Mouse (Mus musculus) liver, embryonic 15.5 days (tissue): ENCODE measurements around the gene Sh3d19. TPM values are rescaled to one million over a fixed set of nuclear protein-coding genes. Genes with fewer than 3 reads are reported as not detected.
"Not testable (repeated sequence)": the region's sequence is repeated elsewhere in the genome, so short reads cannot be mapped to it uniquely, and the experiment has no call there.

Source experiments
- ATAC-seq: fragments of 200-750 bp; cut with Nextera tagmentation; 2 replicates; pipeline ENCODE4 v1.8.0; 2017; ENCODE audit warnings: moderate number of reproducible peaks, mild to moderate bottlenecking, moderate library complexity; ENCODE audit not compliant: insufficient read depth
- H3K27ac ChIP-seq: fragments of 300-500 bp; sonication (generic); replicated peaks from 2 replicates; pipeline ENCODE4 v1.5.1; 2015; ENCODE audit warnings: mild to moderate bottlenecking, inconsistent platforms
- H3K27me3 ChIP-seq: fragments of 300-500 bp; sonication (generic); 2 replicates; pipeline ENCODE4 v1.6.1; 2015; ENCODE audit warnings: mild to moderate bottlenecking, inconsistent platforms
- H3K36me3 ChIP-seq: fragments of 300-500 bp; sonication (generic); replicated peaks from 2 replicates; pipeline ENCODE4 v1.6.1; 2015; ENCODE audit warnings: moderate library complexity, mild to moderate bottlenecking, inconsistent platforms
- H3K4me1 ChIP-seq: fragments of 300-500 bp; sonication (generic); replicated peaks from 2 replicates; pipeline ENCODE4 v1.6.1; 2015; ENCODE audit warnings: inconsistent platforms
- H3K4me2 ChIP-seq: fragments of 300-500 bp; sonication (generic); 2 replicates; pipeline ENCODE4 v1.6.1; 2015; ENCODE audit warnings: moderate library complexity, mild to moderate bottlenecking, inconsistent platforms
- H3K4me3 ChIP-seq: fragments of 300-500 bp; sonication (generic); replicated peaks from 2 replicates; pipeline ENCODE4 v1.5.1; 2015; ENCODE audit warnings: mild to moderate bottlenecking, inconsistent platforms
- H3K9ac ChIP-seq: fragments of 300-500 bp; sonication (generic); 2 replicates; pipeline ENCODE4 v1.6.1; 2015; ENCODE audit warnings: moderate library complexity, mild to moderate bottlenecking, inconsistent platforms
- H3K9me3 ChIP-seq: fragments of 300-500 bp; sonication (generic); replicated peaks from 2 replicates; pipeline ENCODE4 v1.6.1; 2016; ENCODE audit warnings: inconsistent platforms
- WGBS: fragments of 180-500 bp; shearing (Covaris S2); methylation state at CpG from one replicate; pipeline ENCODE4 v1.1.7; 2015; ENCODE audit warnings: mixed read lengths; ENCODE audit not compliant: insufficient replicate concordance; 5-methylcytosine and 5-hydroxymethylcytosine counted together
- polyA plus RNA-seq: library from polyadenylated mRNA; unstranded; fragments of >200 nt; fragmentation: Nextera tagmentation; extraction: Ambion mirVana; gene quantifications from 2 replicates; pipeline ENCODE4 v1.2.1, GENCODE M21; 2015

Sh3d19 gene
- polyA plus RNA-seq, 1 experiment from 2014 or later: 7.0 TPM

DNA sequence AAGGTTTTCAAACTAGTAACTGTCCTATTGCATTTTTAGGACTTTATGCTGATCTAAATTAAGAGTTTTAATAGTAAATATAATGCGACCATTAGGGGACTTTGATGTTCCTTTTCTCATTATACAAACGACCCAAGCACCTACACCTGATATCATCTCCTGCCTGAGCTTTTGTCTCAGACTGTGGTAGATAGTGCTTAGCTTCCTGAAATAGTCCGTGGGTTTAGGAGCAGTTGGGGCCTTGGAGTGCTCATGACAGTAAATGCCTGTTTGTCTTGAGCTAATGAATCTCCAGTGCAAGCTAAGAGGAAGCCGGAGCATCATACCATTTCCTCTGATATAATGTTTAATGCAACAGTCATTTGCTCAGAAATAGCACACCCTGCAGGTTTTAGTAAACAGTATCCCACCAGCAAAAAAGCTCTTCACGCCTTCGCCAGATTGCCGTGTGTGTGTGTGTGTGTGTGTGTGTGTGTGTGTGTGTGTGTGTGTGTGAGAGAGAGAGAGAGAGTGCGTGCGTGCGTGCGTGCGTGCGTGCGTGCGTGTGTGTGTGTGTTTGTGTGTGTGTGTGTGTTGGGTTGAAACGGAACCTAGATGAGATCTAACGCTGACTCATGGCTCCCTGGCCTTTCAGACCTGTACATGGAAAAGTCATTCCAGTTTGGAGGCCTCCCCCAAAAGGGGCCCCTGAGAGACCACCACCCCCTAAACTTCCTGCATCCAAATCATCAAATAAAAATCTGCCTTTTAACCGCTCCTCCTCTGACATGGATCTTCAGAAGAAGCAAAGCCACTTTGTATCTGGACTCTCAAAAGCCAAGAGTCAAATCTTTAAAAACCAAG is 132.8 kb downstream of the Sh3d19 start:
- Histone ChIP-seq H3K4me2 (peak overlapping the region; percentile 40), H3K9me3 (no peaks in the 10 kb centered on the region), H3K4me3 (no peak overlapping the region), H3K27me3 (no peaks in the 10 kb centered on the region), H3K4me1 (peaks cover 38% of the 10 kb centered on the region), H3K9ac (no peak overlapping the region), H3K36me3 (0 out of 2 replicates have a peak, but pooled peaks cover 9% of the 10 kb centered on the region), H3K27ac (peak overlapping the region; percentile 41)
- 35% methylated on average over 18 of the region's 18 CpGs for WGBS
- ATAC-seq: no peak

DNA sequence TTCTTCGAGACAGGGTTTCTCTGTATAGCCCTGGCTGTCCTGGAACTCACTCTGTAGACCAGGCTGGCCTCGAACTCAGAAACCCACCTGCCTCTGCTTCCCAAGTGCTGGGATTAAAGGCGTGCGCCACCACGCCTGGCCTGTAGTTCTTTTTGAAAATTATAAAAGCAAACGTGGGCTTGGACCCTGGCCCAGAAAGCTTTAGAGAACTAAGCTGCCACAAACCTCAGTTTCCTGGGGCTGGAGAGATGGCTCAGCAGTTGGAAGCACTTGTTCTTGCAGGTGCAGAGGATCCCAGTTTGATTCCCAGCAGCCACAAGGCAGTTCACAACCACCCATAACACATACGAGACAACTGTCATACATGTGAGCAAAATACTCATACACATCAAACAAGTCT is 133.5 kb downstream of the Sh3d19 start:
- not testable (repeated sequence) for H3K27me3 ChIP-seq, ATAC-seq, H3K27ac ChIP-seq, H3K36me3 ChIP-seq, H3K9me3 ChIP-seq, H3K9ac ChIP-seq, H3K4me3 ChIP-seq, H3K4me2 ChIP-seq
- 67% methylated on average over 7 of the region's 7 CpGs for WGBS
- H3K4me1 ChIP-seq: peaks cover 45% of the 10 kb centered on the region

DNA sequence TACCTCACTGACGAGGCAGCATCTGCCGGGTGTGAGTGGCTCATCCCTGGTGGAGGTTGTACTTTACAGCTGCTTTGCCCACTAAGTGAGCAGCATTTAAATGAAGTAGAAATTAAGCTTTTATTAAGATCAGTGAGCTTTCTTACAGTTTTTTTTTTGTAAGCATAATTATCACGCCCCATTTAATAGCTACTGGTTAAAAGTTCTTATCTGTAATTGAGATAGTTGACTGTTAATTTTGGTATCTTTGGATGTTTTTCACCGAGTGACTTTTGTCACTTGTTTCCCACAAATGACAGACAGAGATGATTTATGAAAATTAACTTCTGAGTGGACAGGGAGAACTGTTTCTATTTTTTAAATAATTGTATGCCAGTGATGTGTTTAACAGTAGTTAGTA is 134.0 kb downstream of the Sh3d19 start:
- ATAC-seq: no peak
- no peaks in the 10 kb centered on the region for H3K27me3 ChIP-seq
- 0 out of 2 replicates have a peak, but pooled peaks cover 9% of the 10 kb centered on the region for H3K36me3 ChIP-seq
- H3K4me1 ChIP-seq: peaks cover 50% of the 10 kb centered on the region
- no peak overlapping the region for H3K9ac ChIP-seq
- H3K9me3 ChIP-seq: no peaks in the 10 kb centered on the region
- no peak overlapping the region for H3K4me3 ChIP-seq
- H3K4me2 ChIP-seq: no peak overlapping the region
- 46% methylated on average over 4 of the region's 4 CpGs for WGBS
- H3K27ac ChIP-seq: no peak overlapping the region

DNA sequence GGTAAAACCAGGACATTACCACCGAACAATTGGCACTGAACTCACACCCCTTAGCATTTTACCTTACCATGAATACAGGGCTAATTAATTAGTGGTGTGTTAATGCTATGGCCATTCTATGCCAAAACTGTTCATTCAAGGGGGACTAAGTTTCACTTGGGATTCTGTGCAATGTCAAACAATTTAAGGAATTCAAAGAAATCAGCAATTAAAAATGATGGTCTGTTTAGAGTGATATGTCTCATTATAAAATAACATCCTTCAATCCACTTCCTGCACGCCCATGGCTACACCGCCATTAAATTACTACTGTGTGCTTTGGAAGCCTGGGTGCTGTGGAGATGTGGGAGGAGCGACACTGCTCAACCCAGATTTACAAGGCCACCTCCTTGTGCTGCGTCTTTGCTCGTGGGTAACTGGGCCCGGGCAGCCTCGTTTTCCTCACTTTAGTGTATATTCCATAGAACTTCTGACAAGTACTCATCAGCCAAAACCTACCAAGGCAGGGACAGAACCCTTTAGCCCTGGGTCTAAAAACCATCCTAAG is 135.2 kb downstream of the Sh3d19 start:
- no peaks in the 10 kb centered on the region for H3K27me3 ChIP-seq
- no peak overlapping the region for H3K9ac ChIP-seq
- 89% methylated on average over 8 of the region's 8 CpGs for whole genome bisulfite sequencing
- no peak for ATAC-seq
- no peak overlapping the region for H3K4me2 ChIP-seq
- H3K9me3 ChIP-seq: no peaks in the 10 kb centered on the region
- H3K36me3 ChIP-seq: 0 out of 2 replicates have a peak, but pooled peaks cover 9% of the 10 kb centered on the region
- H3K4me3 ChIP-seq: no peak overlapping the region
- peaks cover 59% of the 10 kb centered on the region for H3K4me1 ChIP-seq
- H3K27ac ChIP-seq: 0 out of 2 replicates have a peak overlapping the region, but pooled peaks have one; percentile 11

DNA sequence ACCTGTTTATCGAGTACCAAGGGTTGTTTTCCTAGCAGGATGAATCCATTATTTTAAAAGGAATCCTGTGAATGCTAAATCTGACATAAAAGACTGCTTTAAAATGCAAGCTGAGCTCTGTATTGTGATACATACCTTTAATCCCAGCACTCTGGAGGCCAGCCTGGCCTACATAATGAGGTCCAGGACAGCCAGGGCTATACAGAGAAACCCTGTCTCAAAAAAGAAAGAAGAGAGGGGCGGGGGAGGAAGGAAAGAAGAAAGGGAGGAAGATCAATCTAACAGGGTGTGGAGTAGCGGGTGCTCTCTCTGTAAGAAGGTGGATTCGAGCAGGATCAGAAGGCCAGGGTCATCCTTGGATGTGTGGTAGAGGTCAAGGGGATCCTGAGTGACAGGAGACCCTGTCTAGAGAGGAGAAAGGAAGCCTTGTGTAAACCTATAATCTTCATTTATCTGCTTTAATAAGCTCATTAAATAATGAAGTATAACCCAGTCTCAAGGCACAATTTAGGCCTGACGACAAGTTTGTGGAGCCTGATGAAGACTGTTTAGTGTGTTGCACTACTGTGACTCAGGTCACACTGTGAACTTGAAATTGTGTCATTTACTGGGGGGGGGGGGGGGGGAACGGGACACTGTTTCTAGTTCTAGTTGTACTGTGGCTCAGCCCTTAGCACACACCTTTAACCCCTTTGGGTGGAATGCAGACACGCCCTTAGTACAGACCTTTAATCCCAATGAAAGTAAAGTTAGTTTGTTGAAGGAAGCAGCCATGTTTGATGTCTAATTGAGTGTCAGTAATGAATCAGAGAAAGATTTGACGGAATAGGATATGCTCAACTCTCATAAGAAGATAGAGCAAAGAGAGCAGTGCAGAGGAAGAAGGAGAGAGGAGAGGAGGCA is 137.0 kb downstream of the Sh3d19 start:
- H3K4me2 ChIP-seq: peak overlapping the region; percentile 57

DNA sequence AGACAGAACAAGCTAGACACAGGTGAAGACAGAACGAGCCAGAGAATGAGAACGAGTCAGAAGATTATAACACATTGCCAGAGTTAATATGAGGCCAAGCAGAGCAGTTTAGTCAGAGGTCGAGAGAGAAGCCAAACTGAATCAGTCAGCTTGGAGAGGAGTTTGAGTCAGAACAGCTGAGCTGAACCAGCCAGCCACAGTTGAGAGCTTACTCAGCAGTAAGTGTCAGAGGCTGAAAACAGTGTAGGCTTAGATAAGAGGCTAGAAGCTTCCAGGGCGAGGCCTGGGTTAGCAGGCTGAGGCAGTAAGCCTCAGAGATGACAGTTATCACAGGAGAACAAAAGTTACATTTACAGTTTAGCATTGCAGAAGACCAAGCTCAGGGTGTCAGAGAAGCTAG is 137.7 kb downstream of the Sh3d19 start:
- H3K9ac ChIP-seq: peak overlapping the region; percentile 37; the same call in 1 of the 2 replicates
- H3K9me3 ChIP-seq: no peaks in the 10 kb centered on the region
- peak overlapping the region; percentile 14 for H3K4me3 ChIP-seq
- H3K4me2 ChIP-seq: peak overlapping the region; percentile 57
- peaks cover 70% of the 10 kb centered on the region for H3K4me1 ChIP-seq
- ATAC-seq: peak; percentile 99
- H3K36me3 ChIP-seq: 0 out of 2 replicates have a peak, but pooled peaks cover 13% of the 10 kb centered on the region
- 52% methylated on average over 4 of the region's 4 CpGs for WGBS
- H3K27me3 ChIP-seq: no peaks in the 10 kb centered on the region
- H3K27ac ChIP-seq: peak overlapping the region; percentile 96

More for the DNA sequence above, 137.0 kb downstream of the Sh3d19 start:
- H3K4me3 ChIP-seq: no peak overlapping the region
- H3K9me3 ChIP-seq: no peaks in the 10 kb centered on the region
- H3K9ac ChIP-seq: peak overlapping the region; percentile 37; the same call in 1 of the 2 replicates
- WGBS: 84% methylated on average over 8 of the region's 8 CpGs
- peak; percentile 71 for ATAC-seq
- no peaks in the 10 kb centered on the region for H3K27me3 ChIP-seq
- 0 out of 2 replicates have a peak, but pooled peaks cover 10% of the 10 kb centered on the region for H3K36me3 ChIP-seq
- H3K27ac ChIP-seq: peak overlapping the region; percentile 96
- peaks cover 72% of the 10 kb centered on the region for H3K4me1 ChIP-seq

DNA sequence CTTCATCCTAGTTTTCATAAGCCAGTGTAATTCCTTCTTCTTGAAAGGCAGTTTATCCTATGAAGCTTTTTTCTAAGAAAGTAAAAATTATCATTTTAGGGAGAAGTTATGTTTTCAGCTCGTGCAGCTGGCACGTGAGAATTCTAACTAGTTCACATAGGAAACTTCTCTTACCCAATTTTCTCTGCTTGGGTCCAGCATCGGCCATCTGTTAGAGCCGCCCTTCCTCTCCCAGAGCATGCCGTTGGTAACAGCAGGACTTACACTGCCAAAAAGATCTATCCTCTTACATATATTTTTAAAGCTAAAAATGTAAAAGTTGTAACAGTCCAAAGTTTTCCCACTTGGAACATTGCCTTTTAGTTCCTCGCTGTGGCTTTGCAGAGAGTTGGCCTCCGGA is 138.2 kb downstream of the Sh3d19 start:
- Histone ChIP-seq H3K9me3 (no peaks in the 10 kb centered on the region), H3K27me3 (no peaks in the 10 kb centered on the region), H3K36me3 (0 out of 2 replicates have a peak, but pooled peaks cover 13% of the 10 kb centered on the region), H3K4me2 (peak overlapping the region; percentile 57), H3K4me3 (peak overlapping the region; percentile 14), H3K4me1 (peaks cover 64% of the 10 kb centered on the region), H3K9ac (no peak overlapping the region), H3K27ac (peak overlapping the region; percentile 96)
- WGBS: 55% methylated on average over 7 of the region's 7 CpGs
- no peak for ATAC-seq

DNA sequence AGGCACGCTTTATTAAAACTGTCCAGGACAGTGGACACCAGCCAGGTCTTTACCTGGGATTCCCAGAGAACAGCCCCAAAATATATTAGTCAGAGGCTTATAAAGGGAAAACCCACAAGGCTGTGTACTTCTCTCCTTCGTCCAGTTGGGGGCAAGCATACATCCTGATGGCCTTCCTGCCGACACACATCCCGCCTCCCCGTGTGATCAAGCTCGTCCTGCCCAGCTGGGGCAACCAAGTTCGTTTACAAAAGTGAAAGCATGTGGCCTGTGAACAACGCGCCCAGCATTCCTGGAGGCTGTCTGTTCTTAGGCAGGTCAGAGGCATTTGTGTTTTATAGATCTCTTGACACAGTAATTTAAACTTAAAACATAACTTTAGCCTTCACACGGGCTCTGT is 139.2 kb downstream of the Sh3d19 start:
- 0 out of 2 replicates have a peak, but pooled peaks cover 13% of the 10 kb centered on the region for H3K36me3 ChIP-seq
- H3K27ac ChIP-seq: peak overlapping the region; percentile 96
- no peaks in the 10 kb centered on the region for H3K27me3 ChIP-seq
- peak; percentile 22 for ATAC-seq
- peak overlapping the region; percentile 34 for H3K4me3 ChIP-seq
- H3K4me2 ChIP-seq: peak overlapping the region; percentile 57
- no peaks in the 10 kb centered on the region for H3K9me3 ChIP-seq
- H3K9ac ChIP-seq: peak overlapping the region; percentile 33
- 12% methylated on average over 10 of the region's 10 CpGs for WGBS
- H3K4me1 ChIP-seq: peaks cover 59% of the 10 kb centered on the region

DNA sequence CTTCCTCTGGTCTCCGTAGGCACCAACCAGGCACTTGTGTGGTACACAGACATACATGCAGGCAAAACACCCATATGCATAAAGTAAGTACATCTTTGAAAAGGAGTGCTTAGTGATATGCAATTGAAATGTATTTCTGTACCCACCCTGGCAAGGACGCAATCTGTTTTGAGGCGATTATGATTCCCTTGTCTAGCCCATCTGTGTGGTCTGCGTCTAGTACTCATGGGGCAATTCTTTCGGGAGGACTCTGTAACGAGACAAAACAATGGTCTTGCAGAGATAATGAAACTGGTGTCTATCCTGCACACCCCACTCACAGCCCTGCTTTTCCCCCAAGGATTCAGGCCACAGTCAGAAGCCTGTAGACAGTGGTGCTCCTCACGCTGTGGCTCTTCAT is 141.9 kb downstream of the Sh3d19 start:
- Histone ChIP-seq H3K27ac (no peak overlapping the region), H3K4me2 (no peak overlapping the region), H3K27me3 (no peaks in the 10 kb centered on the region), H3K4me3 (no peak overlapping the region), H3K9ac (no peak overlapping the region), H3K9me3 (no peaks in the 10 kb centered on the region), H3K4me1 (peaks cover 49% of the 10 kb centered on the region), H3K36me3 (peaks cover 15% of the 10 kb centered on the region)
- no peak for ATAC-seq
- 51% methylated on average over 7 of the region's 7 CpGs for WGBS

DNA sequence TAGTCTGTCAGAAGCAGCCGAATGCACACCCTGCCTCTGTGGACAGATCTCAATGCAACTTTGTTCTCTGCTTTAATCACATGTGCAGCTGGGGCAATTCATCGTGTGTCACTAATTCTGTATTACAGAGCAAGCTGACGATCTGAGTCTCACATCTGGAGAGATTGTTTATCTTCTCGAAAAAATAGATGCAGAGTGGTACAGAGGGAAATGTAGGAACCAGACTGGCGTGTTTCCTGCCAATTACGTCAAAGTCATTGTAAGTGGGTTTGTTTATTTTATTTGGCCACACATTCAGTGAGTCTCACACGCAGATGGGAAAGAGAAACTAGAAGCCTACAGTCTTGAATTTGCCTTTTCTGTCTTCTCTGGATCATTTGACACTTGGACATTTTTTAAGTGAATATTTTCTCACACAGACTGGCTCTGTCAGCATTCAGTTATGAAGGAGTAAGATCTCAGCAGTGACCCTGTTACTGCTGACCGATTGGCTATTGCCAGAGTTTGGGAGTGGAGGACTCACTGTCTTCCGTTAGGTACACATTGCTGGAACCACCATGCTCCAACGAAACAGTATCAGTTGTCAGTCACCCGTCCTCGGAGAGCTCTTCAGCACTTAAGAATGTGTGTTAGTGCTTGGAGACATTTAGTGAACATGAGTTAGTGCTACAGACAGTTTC is 143.9 kb downstream of the Sh3d19 start:
- no peak overlapping the region for H3K27ac ChIP-seq
- H3K27me3 ChIP-seq: no peaks in the 10 kb centered on the region
- no peaks in the 10 kb centered on the region for H3K9me3 ChIP-seq
- H3K36me3 ChIP-seq: peaks cover 15% of the 10 kb centered on the region
- H3K9ac ChIP-seq: no peak overlapping the region
- H3K4me1 ChIP-seq: peaks cover 28% of the 10 kb centered on the region
- no peak overlapping the region for H3K4me2 ChIP-seq
- WGBS: 52% methylated on average over 12 of the region's 12 CpGs
- H3K4me3 ChIP-seq: no peak overlapping the region
- no peak for ATAC-seq
